Mouse (Mus musculus): ENCODE measurements around the gene Tbc1d4.

The Tbc1d4 gene

DNA sequence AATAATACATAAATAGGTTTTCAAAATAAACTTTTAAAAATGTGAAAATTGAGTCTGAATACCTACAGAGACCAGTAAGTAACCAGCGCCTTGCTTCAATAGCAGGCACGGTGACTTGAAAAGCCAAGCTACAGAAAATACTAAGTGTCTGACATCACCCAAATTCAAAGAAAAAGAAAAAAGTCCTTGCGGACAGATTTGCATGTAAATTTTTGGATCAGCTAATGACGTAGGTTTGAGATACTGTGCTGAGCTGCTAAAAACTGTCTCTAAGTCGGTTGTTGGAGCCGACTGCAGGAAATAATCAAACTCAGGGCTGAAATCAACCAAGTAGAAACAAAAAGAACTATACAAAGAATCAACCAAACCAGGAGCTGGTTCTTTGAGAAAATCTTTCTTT, 107.1 kb downstream of the Tbc1d4 start:
- no peak for DNase-seq (ENCODE audit: low read depth, low spot score)

DNA sequence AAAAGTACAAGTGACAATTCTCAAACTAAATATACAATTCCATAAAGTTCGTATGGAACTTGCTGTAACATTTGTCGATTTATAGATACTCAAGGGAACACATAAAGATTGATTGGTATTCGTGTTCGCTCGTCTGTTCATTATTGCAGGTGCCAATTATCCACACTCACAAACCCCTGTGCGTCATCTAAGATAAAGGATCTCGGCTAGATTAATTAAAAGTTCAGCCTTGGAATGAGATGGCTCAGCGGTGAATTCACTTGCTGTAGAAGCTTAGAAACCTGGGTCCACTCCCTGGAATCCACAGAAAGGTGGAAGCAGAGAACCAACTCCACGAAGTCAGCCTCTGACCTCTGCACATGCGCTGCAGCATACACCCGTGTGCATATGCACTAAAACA, 107.5 kb downstream of the Tbc1d4 start:
- DNase-seq (ENCODE audit: low read depth, low spot score) = no peak

DNA sequence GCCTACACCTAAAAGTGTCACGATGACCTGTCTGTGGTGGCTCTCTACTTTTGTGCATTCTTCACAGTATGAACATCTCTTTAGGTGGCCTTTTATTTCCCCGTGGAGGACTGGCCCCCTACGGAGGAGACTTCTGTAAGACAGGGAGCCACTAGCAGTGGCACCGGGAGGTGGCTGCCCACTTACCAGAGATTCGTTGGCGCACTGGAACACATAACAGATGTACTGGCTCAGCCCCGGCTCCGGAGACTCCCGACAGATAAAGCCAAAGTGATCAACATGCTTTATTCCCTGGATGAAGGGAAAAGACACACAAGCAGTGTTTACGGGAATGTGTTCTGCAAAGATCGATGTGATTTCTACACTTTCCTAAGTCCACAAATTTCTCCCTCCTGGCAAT, 108.2 kb downstream of the Tbc1d4 start:
- no peak for DNase-seq (ENCODE audit: low read depth, low spot score)

DNA sequence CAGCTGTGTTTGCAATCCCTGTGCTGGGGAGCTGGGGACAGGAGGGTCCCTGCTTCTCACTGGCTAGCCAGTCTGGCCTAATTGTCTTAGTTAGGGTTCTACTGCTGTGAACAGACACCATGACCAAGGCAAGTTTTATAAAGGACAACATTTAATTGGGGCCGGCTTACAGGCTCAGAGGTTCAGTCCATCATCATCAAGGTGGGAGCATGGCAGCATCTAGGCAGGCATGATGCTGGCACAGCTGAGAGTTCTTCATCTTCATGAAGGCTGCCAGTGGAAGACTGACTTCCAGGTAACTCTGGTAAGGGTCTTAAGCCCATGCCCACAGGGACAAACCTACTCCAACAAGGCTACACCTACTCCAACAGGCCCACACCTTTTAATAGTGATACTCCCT, 109.2 kb downstream of the Tbc1d4 start:
- no peak for DNase-seq (ENCODE audit: low read depth, low spot score)

DNA sequence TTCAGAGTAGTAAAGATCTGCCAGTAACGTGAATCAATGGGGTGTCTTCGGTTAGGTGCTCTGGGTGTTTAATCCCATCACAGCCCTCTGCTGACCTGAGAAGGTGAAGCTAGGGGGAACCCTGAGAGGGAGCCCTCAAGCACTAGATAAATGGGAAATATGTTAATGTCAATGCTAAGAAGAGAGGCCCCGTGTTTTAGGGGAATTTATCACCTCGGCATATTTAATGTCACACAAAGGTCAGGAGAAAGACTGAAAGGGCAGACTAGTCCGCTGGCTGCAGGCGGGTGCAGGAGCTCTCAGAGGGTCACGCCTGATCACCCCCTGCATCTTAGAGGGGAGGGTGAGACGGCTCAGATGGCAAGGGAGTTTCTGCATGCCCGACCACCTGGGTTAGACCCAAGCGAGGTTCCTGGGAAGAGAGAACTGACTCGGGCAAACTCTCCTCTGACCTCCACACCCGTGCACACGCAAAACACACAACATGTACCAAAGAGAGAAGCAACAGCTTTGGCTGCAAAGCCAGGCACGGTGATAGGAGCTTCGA, 120.7 kb downstream of the Tbc1d4 start:
- no peak for DNase-seq (ENCODE audit: low read depth, low spot score)

DNA sequence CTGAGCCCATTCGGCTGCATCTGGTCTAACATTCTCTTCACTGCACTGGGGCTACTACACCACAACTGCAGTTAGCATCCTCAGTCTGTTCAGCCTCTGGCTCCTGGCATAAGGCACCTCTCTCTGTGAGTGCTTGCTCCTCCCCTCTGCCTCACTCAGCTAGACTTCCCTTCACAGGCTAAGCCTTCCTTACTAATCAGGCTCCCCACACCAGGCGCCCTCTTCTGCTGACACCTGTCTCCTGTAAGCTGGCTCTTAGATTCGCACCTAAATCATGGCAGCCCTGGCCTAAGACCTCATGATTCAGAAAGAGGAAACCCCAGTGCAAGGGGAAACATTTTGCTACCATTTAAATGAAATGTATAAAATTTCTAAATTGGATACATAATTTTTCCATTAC, 122.4 kb downstream of the Tbc1d4 start:
- DNase-seq (ENCODE audit: low read depth, low spot score) = no peak

DNA sequence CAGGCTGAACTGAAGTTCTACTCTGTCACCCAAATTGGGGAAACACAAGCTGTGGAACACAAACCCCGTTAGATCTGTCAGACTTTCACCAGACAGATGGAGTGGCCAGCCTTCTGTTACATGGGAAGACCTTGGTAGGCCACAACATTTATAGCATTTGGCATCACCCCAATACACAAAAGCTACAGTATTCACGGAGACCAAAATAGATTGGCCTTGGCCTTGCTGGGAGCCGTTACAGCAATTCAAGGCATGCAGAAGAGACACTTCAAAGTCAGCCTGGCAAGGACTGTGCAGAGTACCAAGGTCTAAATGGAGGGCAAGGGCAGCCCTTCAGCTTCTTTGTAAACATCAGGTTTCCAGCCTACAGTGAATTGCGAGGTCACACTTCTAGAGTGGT, 125.8 kb downstream of the Tbc1d4 start:
- DNase-seq (ENCODE audit: low read depth, low spot score) = no peak

DNA sequence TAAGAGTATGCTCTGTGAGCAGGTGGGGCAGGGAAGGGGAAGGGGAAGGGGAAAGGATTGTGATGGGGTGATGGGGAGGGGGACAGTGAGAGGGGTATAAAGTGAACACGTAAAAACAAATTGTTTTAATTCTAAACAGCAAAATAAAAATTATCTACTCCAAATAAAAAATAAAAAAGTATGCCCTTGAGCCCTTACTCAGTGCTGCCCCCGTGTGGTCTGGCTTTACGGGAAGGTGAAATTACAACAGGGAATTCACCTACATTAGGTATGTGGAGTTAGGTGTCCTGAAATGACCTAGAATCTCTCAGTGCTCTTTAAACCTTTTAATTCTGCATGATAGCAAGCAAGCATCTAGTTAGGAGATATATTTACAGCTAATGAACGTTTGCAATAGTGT, 126.7 kb downstream of the Tbc1d4 start:
- DNase-seq (ENCODE audit: low read depth, low spot score) = no peak

DNA sequence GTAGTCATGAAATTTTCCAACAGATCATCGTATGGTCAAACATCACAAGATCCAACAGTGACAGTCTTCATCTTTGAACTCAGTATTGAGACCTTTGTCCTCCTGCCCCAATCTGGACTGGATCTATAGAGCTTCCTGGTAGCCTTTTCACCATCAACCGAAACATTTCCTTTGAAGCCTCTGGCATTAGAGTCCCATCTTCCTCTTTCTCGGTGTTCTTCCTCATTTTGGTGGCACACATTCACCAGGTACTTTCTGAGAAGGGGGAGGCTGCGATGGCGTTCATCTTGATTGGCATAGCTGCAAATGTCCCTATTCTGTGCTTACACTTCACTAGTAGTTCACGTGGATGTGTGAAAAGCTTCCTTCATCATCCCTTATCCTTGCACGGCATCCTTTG, 127.8 kb downstream of the Tbc1d4 start:
- DNase-seq (ENCODE audit: low read depth, low spot score) = no peak

DNA sequence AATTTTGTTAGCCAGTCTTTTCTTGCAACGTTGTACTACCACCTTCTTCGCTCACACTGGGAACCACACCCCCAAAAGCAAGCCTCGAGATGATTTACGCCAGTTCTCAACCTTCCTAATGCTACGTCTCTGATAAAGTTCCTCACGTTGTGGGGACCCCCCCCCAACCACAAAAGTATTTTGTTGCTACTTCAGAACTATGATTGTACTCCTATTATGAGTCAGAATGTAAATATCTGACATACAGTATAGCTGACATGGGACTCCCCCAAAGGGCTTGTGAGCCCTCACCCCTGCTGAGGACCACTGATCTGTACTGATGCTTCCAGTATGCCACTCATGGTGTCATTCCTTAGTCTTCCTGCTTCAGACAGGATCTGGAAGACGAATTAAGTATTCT, 128.4 kb downstream of the Tbc1d4 start:
- no peak for DNase-seq (ENCODE audit: low read depth, low spot score)

DNA sequence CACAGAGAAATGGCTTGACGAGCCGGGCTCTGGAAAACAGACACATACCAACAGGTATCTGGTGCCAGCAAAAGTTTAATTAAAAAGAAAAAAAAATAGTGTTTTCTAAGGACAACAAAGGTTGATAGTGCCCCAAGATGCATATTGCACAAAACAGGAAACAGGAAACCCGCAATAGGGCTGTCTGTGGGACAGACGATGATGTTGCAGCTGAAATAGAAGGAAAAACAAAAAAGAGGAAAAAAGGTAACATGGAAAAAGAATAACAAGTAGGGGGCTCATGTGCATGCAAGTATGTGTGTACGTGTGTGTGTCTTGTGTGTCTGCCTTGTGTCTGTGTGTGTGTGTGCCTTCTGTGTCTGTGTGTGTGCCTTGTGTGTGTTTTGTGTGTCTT, 131.2 kb downstream of the Tbc1d4 start:
- DNase-seq (ENCODE audit: low read depth, low spot score) = no peak

DNA sequence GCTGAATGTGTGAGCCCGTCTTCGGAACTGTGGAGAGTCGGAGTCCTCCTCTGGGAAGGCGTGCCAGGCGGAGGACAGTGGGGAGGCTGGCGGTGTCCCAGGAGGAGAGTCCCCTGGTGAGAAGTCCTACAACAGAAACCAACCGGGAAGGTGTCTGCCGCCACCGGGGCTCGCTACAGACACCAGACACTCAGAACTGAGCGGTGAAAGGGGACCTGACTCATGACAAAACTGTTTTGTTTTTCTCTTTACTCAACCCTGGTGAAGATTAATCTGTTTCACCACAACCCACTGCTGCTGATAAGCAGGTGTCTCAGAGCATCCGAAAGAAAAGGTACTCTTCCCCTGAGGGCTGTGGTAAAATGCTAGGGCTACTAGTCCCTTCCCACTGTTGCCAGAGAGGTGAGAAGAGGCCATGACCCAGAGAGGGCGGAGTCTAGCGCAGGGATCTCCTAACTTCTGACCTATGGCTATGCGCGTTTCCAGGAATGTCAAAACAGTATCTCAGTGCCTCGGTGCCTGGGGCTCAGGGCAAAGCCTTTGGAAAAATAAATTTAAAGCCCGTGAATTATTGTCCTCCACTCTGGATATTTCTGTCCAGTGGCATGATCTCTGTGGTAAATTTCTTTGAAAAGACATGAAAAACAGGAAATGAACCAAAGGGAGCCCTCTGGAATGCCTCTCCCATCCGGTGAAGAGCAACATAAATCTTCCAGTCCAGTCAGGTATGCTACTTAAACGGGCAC, 131.7 kb downstream of the Tbc1d4 start:
- no peak for DNase-seq (ENCODE audit: low read depth, low spot score)

DNA sequence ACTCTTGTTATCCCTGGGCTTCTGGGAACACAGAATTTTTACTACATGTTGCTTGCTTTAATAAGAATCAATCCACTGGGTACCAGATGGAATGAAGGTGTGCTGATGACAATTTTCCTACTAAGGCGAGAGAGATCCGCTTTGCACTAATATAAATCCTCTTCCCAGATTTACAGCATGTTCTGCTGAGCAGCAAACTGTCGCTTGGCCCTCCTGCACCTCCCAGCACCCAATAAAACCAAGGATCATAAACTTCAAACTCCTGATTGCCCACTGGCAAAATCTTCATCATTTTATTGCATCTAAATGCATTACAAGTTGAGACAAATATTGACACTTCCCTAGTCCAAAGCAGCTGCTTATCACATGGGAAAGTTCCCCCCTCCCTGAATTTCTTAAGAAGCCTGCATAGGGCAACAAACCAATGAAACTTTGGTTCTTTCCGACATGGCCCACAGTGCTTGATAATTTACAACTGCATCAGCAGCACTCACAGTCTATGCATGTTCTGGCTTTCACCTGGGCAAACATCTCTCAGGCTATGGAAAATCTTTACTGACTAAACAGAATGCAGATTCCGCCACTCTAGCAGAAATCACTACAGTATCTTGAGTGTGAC, 139.4 kb downstream of the Tbc1d4 start:
- no peak for DNase-seq (ENCODE audit: low read depth, low spot score)

DNA sequence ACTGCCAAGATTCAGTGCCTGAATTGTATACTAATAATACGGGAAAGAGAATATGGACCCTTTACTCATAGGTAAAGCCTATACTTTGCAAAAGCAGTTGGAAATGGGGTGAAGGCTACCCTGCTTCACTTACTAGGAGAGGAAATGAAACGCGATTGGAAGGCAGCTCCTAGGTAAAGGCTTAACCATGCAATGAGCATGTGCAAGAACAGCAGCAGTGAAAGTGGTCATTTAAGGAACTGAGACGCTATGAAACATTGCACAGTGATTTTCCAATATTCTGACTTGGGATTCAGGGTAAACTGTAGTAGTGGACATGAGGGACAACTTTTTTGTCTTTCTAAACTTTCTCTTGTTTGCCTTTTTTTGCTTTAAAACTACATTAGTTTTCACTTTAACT, 140.8 kb downstream of the Tbc1d4 start:
- DNase-seq (ENCODE audit: low read depth, low spot score) = no peak

DNA sequence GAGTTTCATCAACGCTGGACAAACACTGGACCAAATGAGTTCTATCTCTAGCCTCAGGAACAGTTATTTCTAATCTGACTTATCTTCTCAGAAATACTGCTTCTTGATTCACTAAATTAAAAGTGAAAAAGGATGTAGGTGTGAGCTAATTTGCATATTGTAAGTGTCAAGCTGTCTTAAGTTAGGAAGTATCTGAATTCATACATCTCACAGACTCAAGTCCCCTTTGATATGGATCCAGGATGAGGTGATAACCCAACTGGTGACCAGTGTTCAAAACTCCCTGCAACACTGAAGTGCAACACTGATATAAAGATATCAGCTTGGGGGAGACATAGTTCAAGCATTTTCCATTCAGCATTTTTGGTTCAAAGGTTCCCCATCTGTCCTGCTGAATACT, 141.5 kb downstream of the Tbc1d4 start:
- no peak for DNase-seq (ENCODE audit: low read depth, low spot score)

DNA sequence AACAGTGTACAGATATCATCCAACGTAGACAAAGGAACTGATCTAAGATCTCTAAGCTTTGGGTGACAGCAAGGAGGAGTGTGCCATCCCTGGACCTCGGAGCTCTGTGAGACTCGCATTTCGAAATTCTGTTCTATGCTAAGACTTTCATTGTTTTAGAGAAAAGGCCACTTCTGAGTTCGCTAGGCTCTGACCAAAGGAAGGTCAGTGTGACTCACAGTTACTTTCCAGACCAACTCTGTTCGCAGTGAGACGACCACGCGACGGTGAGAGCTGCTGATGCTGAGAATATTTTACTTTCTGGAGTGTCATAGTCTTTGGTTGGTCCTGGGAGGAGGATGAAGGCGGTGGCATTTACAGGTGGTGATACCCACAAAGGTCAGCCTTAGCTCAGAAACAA, 142.5 kb downstream of the Tbc1d4 start:
- no peak for DNase-seq (ENCODE audit: low read depth, low spot score)

DNA sequence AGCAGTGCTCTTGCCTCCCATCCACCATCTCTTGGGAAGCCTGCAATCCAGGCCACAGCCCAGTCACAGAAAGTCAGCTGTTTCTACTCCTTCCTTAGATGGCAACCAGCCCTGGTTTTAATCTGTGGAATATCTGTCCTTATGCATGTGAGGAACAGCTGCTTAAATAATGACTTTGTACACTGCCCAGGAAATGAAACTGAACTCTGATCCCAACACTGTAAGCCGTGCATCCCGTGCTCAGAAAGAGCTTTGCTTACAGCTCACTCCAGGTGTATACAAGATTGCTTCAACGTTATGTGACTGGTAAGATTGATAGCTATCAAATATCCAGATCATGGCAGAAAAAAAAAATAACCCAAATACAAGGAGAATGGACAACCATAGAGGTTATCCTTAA, 143.1 kb downstream of the Tbc1d4 start:
- DNase-seq (ENCODE audit: low read depth, low spot score) = no peak

DNA sequence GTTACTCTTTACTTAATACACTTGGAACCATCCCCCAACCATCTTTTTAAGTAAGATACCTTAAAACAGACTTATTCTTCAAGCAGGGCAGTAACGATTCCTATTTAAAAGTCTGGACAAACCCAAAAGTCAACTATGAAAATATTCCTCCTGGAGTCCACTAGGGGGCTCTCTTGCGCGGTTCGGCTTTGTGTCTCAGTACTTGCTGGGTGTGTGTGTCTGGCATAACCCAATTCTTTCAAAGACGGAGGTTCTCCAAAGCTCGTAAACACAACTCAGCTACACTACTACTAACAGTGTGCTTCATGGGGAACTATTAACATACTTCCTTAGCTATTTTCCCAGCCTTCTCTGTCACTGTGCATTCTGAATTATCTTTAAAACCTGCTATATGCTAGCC, 148.2 kb downstream of the Tbc1d4 start:
- DNase-seq (ENCODE audit: low read depth, low spot score) = no peak

DNA sequence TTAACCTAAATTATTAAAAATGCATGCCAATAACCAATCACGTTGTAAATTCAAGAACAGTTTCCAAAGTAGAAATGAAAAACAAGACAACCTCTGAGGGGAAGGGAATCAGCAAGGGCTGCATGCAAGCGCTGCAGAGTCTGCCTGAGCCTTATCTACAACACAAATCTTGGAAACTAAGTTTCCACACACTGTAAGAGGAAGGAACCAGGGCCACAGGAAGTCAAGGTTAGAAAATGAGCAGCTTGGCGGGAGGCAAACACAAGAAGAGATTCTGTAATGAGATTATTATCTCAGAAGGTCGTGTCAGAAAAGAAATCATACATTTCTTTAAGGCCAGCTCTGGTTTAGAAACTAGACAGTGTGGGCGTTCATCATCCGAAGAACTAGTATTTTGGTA, 156.1 kb downstream of the Tbc1d4 start:
- no peak for DNase-seq (ENCODE audit: low read depth, low spot score)

DNA sequence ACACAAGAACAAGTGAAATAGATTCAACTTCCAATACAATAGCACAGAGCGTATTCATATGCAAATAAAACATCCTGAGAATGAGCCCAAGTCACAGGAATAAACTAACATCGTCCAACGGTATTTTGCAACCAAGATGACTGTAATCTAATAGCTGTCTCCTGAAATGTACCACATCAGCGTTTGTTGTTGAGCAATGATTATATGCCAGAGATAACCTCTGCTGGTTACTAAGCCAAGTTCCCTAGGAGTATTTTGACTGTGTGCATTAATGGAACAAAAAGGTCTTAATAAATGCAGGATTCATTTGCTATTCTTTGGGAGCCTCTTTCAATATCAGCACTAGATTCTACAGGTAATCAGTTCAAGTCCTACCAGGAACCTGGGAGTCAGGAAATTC, 161.1 kb downstream of the Tbc1d4 start:
- no peak for DNase-seq (ENCODE audit: low read depth, low spot score)

DNA sequence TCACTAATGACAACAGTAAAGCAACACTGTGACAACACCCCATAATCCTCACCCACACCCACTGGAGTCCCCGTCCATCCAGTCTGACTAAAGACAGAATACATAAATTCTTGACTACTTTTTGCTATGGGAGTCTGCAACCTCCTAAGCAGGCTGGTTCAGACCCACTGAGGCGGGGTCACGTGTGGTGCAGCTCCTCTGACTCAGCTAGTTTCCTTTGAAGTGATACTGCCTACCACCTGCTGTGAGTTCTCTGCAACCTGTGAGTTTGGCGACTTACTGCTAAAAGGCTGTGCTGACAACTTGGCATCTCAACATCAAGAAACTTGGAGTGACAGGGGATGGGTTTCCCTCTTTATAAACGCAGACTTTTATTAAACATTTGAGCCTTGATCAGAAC, 163.8 kb downstream of the Tbc1d4 start:
- DNase-seq (ENCODE audit: low read depth, low spot score) = no peak

DNA sequence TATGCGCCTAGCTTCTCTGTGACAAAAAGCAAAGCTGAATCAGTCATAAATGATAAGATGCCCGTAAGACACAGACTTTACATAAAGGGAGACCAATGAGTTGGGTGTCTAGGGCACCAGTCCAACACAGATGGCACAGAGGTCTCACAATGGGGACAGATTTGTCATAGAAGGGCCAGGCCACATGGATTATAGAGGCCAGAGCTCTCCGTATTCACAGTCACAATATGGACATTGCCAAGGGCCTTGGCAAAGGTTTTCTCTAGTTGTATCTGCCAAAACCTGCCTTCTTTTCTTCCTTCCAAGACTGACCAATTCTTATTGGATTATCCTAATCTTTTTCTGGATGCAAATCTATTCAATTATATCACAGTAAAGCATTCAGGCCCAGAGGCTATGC, 171.1 kb downstream of the Tbc1d4 start:
- no peak for DNase-seq (ENCODE audit: low read depth, low spot score)

DNA sequence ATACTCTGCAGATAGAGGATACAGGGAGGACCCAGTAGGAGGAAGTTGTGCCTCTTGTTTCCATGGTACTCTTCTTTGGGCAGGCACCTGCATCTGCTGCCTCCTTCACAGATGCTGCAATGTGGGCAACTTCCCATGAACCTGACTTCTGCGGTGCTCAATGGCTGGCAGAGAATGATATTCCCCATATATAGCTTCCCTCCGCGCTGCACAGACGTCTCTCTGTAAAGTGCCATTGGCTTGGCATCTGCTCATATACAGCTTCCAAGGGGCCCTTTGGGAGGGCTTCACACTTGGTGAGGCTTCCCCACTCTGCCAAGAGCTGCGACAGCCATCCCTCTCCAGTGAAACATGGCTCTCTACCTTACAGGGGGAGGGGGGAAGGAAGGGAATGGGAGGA, 178.5 kb downstream of the Tbc1d4 start:
- DNase-seq (ENCODE audit: low read depth, low spot score) = no peak
